Mouse (Mus musculus) heart, embryonic 15.5 days (tissue): Measurements from ENCODE around the gene Pck1. TPM values are rescaled to one million over a fixed set of nuclear protein-coding genes. Genes with fewer than 3 reads are reported as not detected.
A peak's percentile ranks its signal among the peaks of the same experiment; 100 is the strongest.

Experiments
- ATAC-seq: fragments of 200-750 bp; cut with Nextera tagmentation; replicated peaks from 2 replicates; pipeline ENCODE4 v1.8.0; 2017; ENCODE audit warnings: low read depth, moderate TSS enrichment; ENCODE audit not compliant: insufficient number of reproducible peaks, insufficient read depth, low FRiP score
- H3K27ac ChIP-seq: fragments of 300-500 bp; sonication (generic); 2 replicates; pipeline ENCODE4 v1.5.1; 2015; ENCODE audit warnings: mild to moderate bottlenecking, inconsistent platforms
- H3K27me3 ChIP-seq: fragments of 300-500 bp; sonication (generic); 2 replicates; pipeline ENCODE4 v1.6.1; 2015; ENCODE audit warnings: inconsistent platforms
- H3K36me3 ChIP-seq: fragments of 300-500 bp; sonication (generic); 2 replicates; pipeline ENCODE4 v1.6.1; 2015; ENCODE audit warnings: mild to moderate bottlenecking, inconsistent platforms
- H3K4me1 ChIP-seq: fragments of 300-500 bp; sonication (generic); replicated peaks from 2 replicates; pipeline ENCODE4 v1.6.1; 2015; ENCODE audit warnings: inconsistent platforms
- H3K4me2 ChIP-seq: fragments of 300-500 bp; sonication (generic); 2 replicates; pipeline ENCODE4 v1.6.1; 2015; ENCODE audit warnings: inconsistent platforms, mild to moderate bottlenecking, moderate library complexity
- H3K4me3 ChIP-seq: fragments of 300-500 bp; sonication (generic); 2 replicates; pipeline ENCODE4 v1.5.1; 2015; ENCODE audit warnings: mild to moderate bottlenecking, inconsistent platforms
- H3K9ac ChIP-seq: fragments of 300-500 bp; sonication (generic); 2 replicates; pipeline ENCODE4 v1.6.1; 2015; ENCODE audit warnings: mild to moderate bottlenecking, inconsistent platforms
- H3K9me3 ChIP-seq: fragments of 300-500 bp; sonication (generic); replicated peaks from 2 replicates; pipeline ENCODE4 v1.6.1; 2016; ENCODE audit warnings: inconsistent platforms
- WGBS: fragments of 180-500 bp; shearing (Covaris S2); methylation state at CpG from one replicate; pipeline ENCODE4 v1.1.7; 2015; ENCODE audit warnings: mixed read lengths; 5-methylcytosine and 5-hydroxymethylcytosine counted together
- polyA plus RNA-seq: library from polyadenylated mRNA; unstranded; fragments of >200 nt; fragmentation: Nextera tagmentation; extraction: Ambion mirVana; gene quantifications from 2 replicates; pipeline ENCODE4 v1.2.1, GENCODE M21; 2015

Gene Pck1
- polyA plus RNA-seq, 1 experiment from 2014 or later, result 0.10 TPM

- H3K27me3 ChIP-seq, result 0 out of 2 replicates have a peak, but pooled peaks cover 4% of the 10 kb centered on the region
- H3K27ac ChIP-seq, result no peak overlapping the region
- no peaks in the 10 kb centered on the region for H3K9me3 ChIP-seq
- no peak overlapping the region for H3K9ac ChIP-seq
- H3K36me3 ChIP-seq, result no peaks in the 10 kb centered on the region
- H3K4me3 ChIP-seq, result no peak overlapping the region
- H3K4me2 ChIP-seq, result no peak overlapping the region
- H3K4me1 ChIP-seq, result peaks cover 6% of the 10 kb centered on the region
- 41% methylated on average over 2 of the region's 2 CpGs for WGBS
- ATAC-seq, result no peak
These were observed 11.5 kb downstream of the Pck1 start for GRCm38 (mm10) chr2:173164358-173164757.

GRCm38 (mm10) chr2:173164946-173165345 is 12.1 kb downstream of the Pck1 start:
- Histone ChIP-seq H3K9ac (no peak overlapping the region), H3K4me1 (peaks cover under 1% of the 10 kb centered on the region), H3K4me3 (no peak overlapping the region), H3K27ac (no peak overlapping the region), H3K27me3 (peaks cover 8% of the 10 kb centered on the region; the same call in 1 of the 2 replicates), H3K4me2 (no peak overlapping the region), H3K36me3 (no peaks in the 10 kb centered on the region), H3K9me3 (no peaks in the 10 kb centered on the region)
- 83% methylated on average over 10 of the region's 10 CpGs for WGBS
- no peak for ATAC-seq

GRCm38 (mm10) chr2:173165357-173165756 is 12.5 kb downstream of the Pck1 start:
- H3K27me3 ChIP-seq, result peaks cover 10% of the 10 kb centered on the region; the same call in 1 of the 2 replicates
- no peak overlapping the region for H3K4me2 ChIP-seq
- no peaks in the 10 kb centered on the region for H3K9me3 ChIP-seq
- H3K4me1 ChIP-seq, result no peaks in the 10 kb centered on the region
- H3K27ac ChIP-seq, result no peak overlapping the region
- no peaks in the 10 kb centered on the region for H3K36me3 ChIP-seq
- H3K9ac ChIP-seq, result no peak overlapping the region
- WGBS, result 81% methylated on average over 10 of the region's 10 CpGs
- ATAC-seq, result no peak
- H3K4me3 ChIP-seq, result no peak overlapping the region

- H3K4me2 ChIP-seq, result no peak overlapping the region
- no peaks in the 10 kb centered on the region for H3K9me3 ChIP-seq
- no peak overlapping the region for H3K4me3 ChIP-seq
- H3K27me3 ChIP-seq, result peaks cover 17% of the 10 kb centered on the region; the same call in 1 of the 2 replicates
- H3K36me3 ChIP-seq, result no peaks in the 10 kb centered on the region
- H3K9ac ChIP-seq, result no peak overlapping the region
- WGBS, result 65% methylated on average over 5 of the region's 5 CpGs
- no peak for ATAC-seq
- no peak overlapping the region for H3K27ac ChIP-seq
- peaks cover 25% of the 10 kb centered on the region for H3K4me1 ChIP-seq
These were observed 15.6 kb downstream of the Pck1 start for GRCm38 (mm10) chr2:173168411-173168851.

- no peaks in the 10 kb centered on the region for H3K36me3 ChIP-seq
- ATAC-seq, result no peak
- H3K27ac ChIP-seq, result no peak overlapping the region
- H3K27me3 ChIP-seq, result peaks cover 17% of the 10 kb centered on the region; the same call in 1 of the 2 replicates
- 77% methylated on average over 2 of the region's 2 CpGs for WGBS
- H3K9ac ChIP-seq, result no peak overlapping the region
- H3K4me1 ChIP-seq, result peaks cover 37% of the 10 kb centered on the region
- no peak overlapping the region for H3K4me2 ChIP-seq
- no peak overlapping the region for H3K4me3 ChIP-seq
- H3K9me3 ChIP-seq, result no peaks in the 10 kb centered on the region
These were observed 17.2 kb downstream of the Pck1 start for GRCm38 (mm10) chr2:173170081-173170480.

GRCm38 (mm10) chr2:173170715-173171114 is 17.9 kb downstream of the Pck1 start:
- no peak overlapping the region for H3K9ac ChIP-seq
- ATAC-seq, result no peak
- H3K4me1 ChIP-seq, result peaks cover 37% of the 10 kb centered on the region
- H3K4me2 ChIP-seq, result no peak overlapping the region
- no peaks in the 10 kb centered on the region for H3K36me3 ChIP-seq
- peaks cover 17% of the 10 kb centered on the region; the same call in 1 of the 2 replicates for H3K27me3 ChIP-seq
- no peak overlapping the region for H3K27ac ChIP-seq
- no peak overlapping the region for H3K4me3 ChIP-seq
- no peaks in the 10 kb centered on the region for H3K9me3 ChIP-seq
- WGBS, result 64% methylated on average over 2 of the region's 2 CpGs

- H3K4me2 ChIP-seq, result peak overlapping the region; percentile 68
- H3K9me3 ChIP-seq, result no peaks in the 10 kb centered on the region
- peaks cover 37% of the 10 kb centered on the region for H3K4me1 ChIP-seq
- 0 out of 2 replicates have a peak overlapping the region, but pooled peaks have one; percentile 24 for H3K27ac ChIP-seq
- peaks cover 17% of the 10 kb centered on the region; the same call in 1 of the 2 replicates for H3K27me3 ChIP-seq
- H3K4me3 ChIP-seq, result peak overlapping the region; percentile 36
- H3K36me3 ChIP-seq, result no peaks in the 10 kb centered on the region
- 3% methylated on average over 30 of the region's 30 CpGs for WGBS
- peak overlapping the region; percentile 43 for H3K9ac ChIP-seq
- ATAC-seq, result no peak; the same call in 1 of the 2 replicates
These were observed 18.6 kb downstream of the Pck1 start for GRCm38 (mm10) chr2:173171470-173171869.

- Histone ChIP-seq H3K36me3 (no peaks in the 10 kb centered on the region), H3K4me3 (peak overlapping the region; percentile 36), H3K4me2 (peak overlapping the region; percentile 68), H3K9ac (no peak overlapping the region), H3K27ac (0 out of 2 replicates have a peak overlapping the region, but pooled peaks have one; percentile 24), H3K9me3 (no peaks in the 10 kb centered on the region), H3K4me1 (peaks cover 37% of the 10 kb centered on the region), H3K27me3 (peaks cover 17% of the 10 kb centered on the region; the same call in 1 of the 2 replicates)
- WGBS, result 82% methylated on average over 5 of the region's 5 CpGs
- no peak for ATAC-seq
These were observed 19.1 kb downstream of the Pck1 start for GRCm38 (mm10) chr2:173171956-173172355.

GRCm38 (mm10) chr2:173172386-173172785 is 19.5 kb downstream of the Pck1 start:
- no peaks in the 10 kb centered on the region for H3K9me3 ChIP-seq
- H3K9ac ChIP-seq, result no peak overlapping the region
- H3K27me3 ChIP-seq, result peaks cover 17% of the 10 kb centered on the region; the same call in 1 of the 2 replicates
- peak overlapping the region; percentile 86; the same call in 1 of the 2 replicates for H3K27ac ChIP-seq
- ATAC-seq, result no peak
- WGBS, result 96% methylated on average over 1 of the region's 1 CpGs
- H3K4me1 ChIP-seq, result peaks cover 37% of the 10 kb centered on the region
- no peak overlapping the region for H3K4me3 ChIP-seq
- no peak overlapping the region for H3K4me2 ChIP-seq
- no peaks in the 10 kb centered on the region for H3K36me3 ChIP-seq

- Histone ChIP-seq H3K36me3 (no peaks in the 10 kb centered on the region), H3K4me3 (peak overlapping the region; percentile 31; the same call in 1 of the 2 replicates), H3K27ac (peak overlapping the region; percentile 86), H3K4me2 (peak overlapping the region; percentile 54), H3K9ac (no peak overlapping the region), H3K4me1 (peaks cover 37% of the 10 kb centered on the region), H3K9me3 (no peaks in the 10 kb centered on the region), H3K27me3 (peaks cover 17% of the 10 kb centered on the region; the same call in 1 of the 2 replicates)
- no peak for ATAC-seq
- WGBS, result 32% methylated on average over 2 of the region's 2 CpGs
These were observed 20.2 kb downstream of the Pck1 start for GRCm38 (mm10) chr2:173173008-173173407.

- Histone ChIP-seq H3K36me3 (no peaks in the 10 kb centered on the region), H3K4me2 (peak overlapping the region; percentile 54), H3K27me3 (peaks cover 16% of the 10 kb centered on the region; the same call in 1 of the 2 replicates), H3K4me1 (peaks cover 37% of the 10 kb centered on the region), H3K9me3 (no peaks in the 10 kb centered on the region), H3K9ac (no peak overlapping the region), H3K4me3 (peak overlapping the region; percentile 31), H3K27ac (peak overlapping the region; percentile 86)
- 5% methylated on average over 22 of the region's 22 CpGs for WGBS
- ATAC-seq, result peak; percentile 76
These were observed 21.0 kb downstream of the Pck1 start for GRCm38 (mm10) chr2:173173521-173174511.
